ENCODE assay signal across 8 mouse cellular contexts in the genomic region with DNA sequence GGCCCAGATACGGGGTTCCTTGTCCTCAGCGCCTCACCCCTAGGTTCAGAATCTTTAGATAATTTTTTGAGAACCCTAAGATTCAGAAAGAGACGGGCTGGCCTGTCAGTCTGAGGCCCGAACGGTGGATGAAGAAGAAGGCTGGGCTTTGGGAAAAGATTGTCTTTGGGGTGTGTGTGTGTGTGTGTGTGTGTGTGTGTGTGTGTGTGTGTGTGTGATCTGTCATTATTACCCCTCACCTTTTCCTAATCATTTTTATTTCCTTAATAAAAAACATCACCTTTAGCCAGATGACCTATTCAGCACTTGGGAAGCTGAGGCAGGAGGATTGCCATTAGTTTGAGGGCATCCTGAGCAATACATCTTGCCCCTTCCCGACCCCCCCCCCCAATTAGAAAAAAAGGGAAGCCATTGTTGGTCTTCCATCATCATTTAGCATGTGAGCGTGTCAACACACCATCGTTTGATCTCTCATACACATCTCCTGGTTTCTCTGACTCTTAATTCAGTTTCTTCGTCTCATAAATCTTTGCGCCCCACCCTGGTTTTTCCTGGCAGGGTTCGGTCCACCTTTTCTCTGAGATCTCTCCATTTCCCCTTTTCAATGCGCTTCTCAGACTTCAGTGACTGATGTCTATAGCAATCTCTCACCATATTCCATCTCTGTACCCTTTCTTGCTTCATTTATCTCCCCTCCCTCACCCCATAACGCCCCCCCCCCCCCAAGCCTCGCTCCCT. TPM values are rescaled to one million over a fixed set of nuclear protein-coding genes. Genes with fewer than 3 reads are reported as not detected.
DNase-seq lines count a peak whose midpoint lies in the region; ATAC-seq and TF ChIP-seq lines count a peak whose summit lies in the region.

No protein-coding gene starts in this region.

- 15% methylated on average over 14 of the region's 14 CpGs for WGBS in intestine, embryonic 15.5 days
- WGBS in neural tube, embryonic 12.5 days, result 21% methylated on average over 13 of the region's 14 CpGs

- intact Hi-C loops in left cerebral cortex, adult 2 months (cut with DNase I), result loop anchor here (1.0 to 5.0 kb wide), 2 partner anchors 12 to 168 kb away; a partner anchor contains a TSS

- no peaks in the 10 kb centered on the region for H3K27me3 ChIP-seq in intestine, embryonic 15.5 days (replicated peaks)
- no peaks in the 10 kb centered on the region for H3K27me3 ChIP-seq in neural tube, embryonic 12.5 days (replicated peaks)

- peak; percentile 42; the same call in 1 of the 2 replicates for TF ChIP-seq POLR2A in embryonic fibroblast, embryonic 13.5 days (IDR thresholded peaks at IDR 0.05; ENCODE audit: low read depth, low read length)

- peaks cover 4% of the 10 kb centered on the region for H3K4me1 ChIP-seq in embryonic fibroblast, embryonic 13.5 days (ENCODE audit: control insufficient read depth, insufficient read depth, low read length)
- H3K4me1 ChIP-seq in intestine, embryonic 15.5 days (replicated peaks), result peaks cover 46% of the 10 kb centered on the region
- H3K4me1 ChIP-seq in neural tube, embryonic 12.5 days, result peaks cover 44% of the 10 kb centered on the region

- DNase-seq in left cerebral cortex, adult 2 months (ENCODE audit: extremely low spot score in 1 of 2, low spot score in 2 of 2), result no peak
- no peak for DNase-seq in left cerebral cortex, adult 18-20 months (ENCODE audit: low spot score in 2 of 2)
- DNase-seq in frontal cortex, postnatal 14 days (ENCODE audit: low spot score in 2 of 2), result no peak
- DNase-seq in frontal cortex, postnatal 10 days (ENCODE audit: low spot score in 2 of 2), result no peak
- DNase-seq in Muller cell, postnatal 12 days (ENCODE audit: inconsistent ontology term), result no peak

- no peak overlapping the region; the same call in 1 of the 2 replicates for H3K9ac ChIP-seq in intestine, embryonic 15.5 days
- H3K9ac ChIP-seq in neural tube, embryonic 12.5 days, result peak overlapping the region; percentile 100

- H3K4me3 ChIP-seq in left cerebral cortex, adult 2 months, result peak overlapping the region; percentile 89
- H3K4me3 ChIP-seq in embryonic fibroblast, embryonic 13.5 days (ENCODE audit: insufficient read depth, low read length), result no peak overlapping the region
- H3K4me3 ChIP-seq in intestine, embryonic 15.5 days (replicated peaks), result peak overlapping the region; percentile 97
- H3K4me3 ChIP-seq in neural tube, embryonic 12.5 days, result peak overlapping the region; percentile 94; the same call in 1 of the 2 replicates

- no peak for TF ChIP-seq CTCF in left cerebral cortex, adult 2 months (IDR thresholded peaks at IDR 0.05)
- TF ChIP-seq CTCF in embryonic fibroblast, embryonic 13.5 days (IDR thresholded peaks at IDR 0.05; ENCODE audit: borderline replicate concordance, insufficient read depth, low read length), result no peak

- H3K36me3 ChIP-seq in intestine, embryonic 15.5 days, result peaks cover 6% of the 10 kb centered on the region
- H3K36me3 ChIP-seq in neural tube, embryonic 12.5 days, result peaks cover 9% of the 10 kb centered on the region

- ATAC-seq in intestine, embryonic 15.5 days, result no peak
- ATAC-seq in neural tube, embryonic 12.5 days (ENCODE audit: low FRiP score, low read depth), result no peak

- H3K27ac ChIP-seq in left cerebral cortex, adult 2 months, result peak overlapping the region; percentile 96
- H3K27ac ChIP-seq in embryonic fibroblast, embryonic 13.5 days (ENCODE audit: insufficient read depth, low read length), result peak overlapping the region; percentile 94
- peak overlapping the region; percentile 99 for H3K27ac ChIP-seq in intestine, embryonic 15.5 days
- peak overlapping the region; percentile 95 for H3K27ac ChIP-seq in neural tube, embryonic 12.5 days

- H3K4me2 ChIP-seq in intestine, embryonic 15.5 days (replicated peaks), result peak overlapping the region; percentile 89
- peak overlapping the region; percentile 96 for H3K4me2 ChIP-seq in neural tube, embryonic 12.5 days (replicated peaks)

- no peaks in the 10 kb centered on the region for H3K9me3 ChIP-seq in intestine, embryonic 15.5 days
- H3K9me3 ChIP-seq in neural tube, embryonic 12.5 days, result no peaks in the 10 kb centered on the region

RNA-seq across cellular contexts. Expression of a gene that starts 0.8 kb away (rescaled TPM):
- total RNA-seq in left cerebral cortex, adult 2 months (2021), result 100 to 1,000 TPM; 845 to 926 TPM
- total RNA-seq in left cerebral cortex, adult 18-20 months (2021), result 100 to 1,000 TPM; 895 to 902 TPM
- 602 and 622 TPM in 2 replicates for polyA plus RNA-seq in embryonic fibroblast, embryonic 13.5 days (2011; ENCODE audit: insufficient read length, low read depth, missing spikeins)
- 241 and 282 TPM in 2 replicates for polyA plus RNA-seq in intestine, embryonic 15.5 days (2015; fragmentation: Nextera tagmentation; extraction: Ambion mirVana)
- 718 and 773 TPM in 2 replicates for polyA plus RNA-seq in neural tube, embryonic 12.5 days (2016; fragmentation: Nextera tagmentation; extraction: Ambion mirVana)

RNA-seq across cellular contexts. Expression of a gene that starts 7.6 kb away (rescaled TPM):
- 1 to 10 TPM; 2.1 to 3.1 TPM for total RNA-seq in left cerebral cortex, adult 2 months (2021)
- total RNA-seq in left cerebral cortex, adult 18-20 months (2021), result 1 to 10 TPM; 2.6 to 3.2 TPM
- 1.2 TPM in 2 replicates for polyA plus RNA-seq in embryonic fibroblast, embryonic 13.5 days (2011; ENCODE audit: insufficient read length, low read depth, missing spikeins)
- polyA plus RNA-seq in intestine, embryonic 15.5 days (2015; fragmentation: Nextera tagmentation; extraction: Ambion mirVana), result 2.2 and 2.9 TPM in 2 replicates
- polyA plus RNA-seq in neural tube, embryonic 12.5 days (2016; fragmentation: Nextera tagmentation; extraction: Ambion mirVana), result 1.8 and 2.2 TPM in 2 replicates

RNA-seq across cellular contexts. Expression of a gene that starts 12.1 kb away (rescaled TPM):
- total RNA-seq in left cerebral cortex, adult 2 months (2021), result 100 to 1,000 TPM; 617 to 624 TPM
- 100 to 1,000 TPM; 626 to 639 TPM for total RNA-seq in left cerebral cortex, adult 18-20 months (2021)
- 250 and 255 TPM in 2 replicates for polyA plus RNA-seq in embryonic fibroblast, embryonic 13.5 days (2011; ENCODE audit: insufficient read length, low read depth, missing spikeins)
- 336 and 340 TPM in 2 replicates for polyA plus RNA-seq in intestine, embryonic 15.5 days (2015; fragmentation: Nextera tagmentation; extraction: Ambion mirVana)
- polyA plus RNA-seq in neural tube, embryonic 12.5 days (2016; fragmentation: Nextera tagmentation; extraction: Ambion mirVana), result 546 and 556 TPM in 2 replicates

RNA-seq across cellular contexts. Expression of a gene that starts 31.0 kb away (rescaled TPM):
- 1 to 10 TPM; 2.0 to 4.6 TPM for total RNA-seq in left cerebral cortex, adult 2 months (2021)
- 1 to 10 TPM; 4.2 to 8.6 TPM for total RNA-seq in left cerebral cortex, adult 18-20 months (2021)
- polyA plus RNA-seq in embryonic fibroblast, embryonic 13.5 days (2011; ENCODE audit: insufficient read length, low read depth, missing spikeins), result not detected in 2 replicates
- 0.40 and 0.48 TPM in 2 replicates for polyA plus RNA-seq in intestine, embryonic 15.5 days (2015; fragmentation: Nextera tagmentation; extraction: Ambion mirVana)
- 0.06 TPM in 1 of 2 replicates, not detected in the other for polyA plus RNA-seq in neural tube, embryonic 12.5 days (2016; fragmentation: Nextera tagmentation; extraction: Ambion mirVana)

RNA-seq across cellular contexts. Expression of a gene that starts 46.3 kb away (rescaled TPM):
- 100 to 1,000 TPM; 148 to 156 TPM for total RNA-seq in left cerebral cortex, adult 2 months (2021)
- total RNA-seq in left cerebral cortex, adult 18-20 months (2021), result 100 to 1,000 TPM; 168 TPM
- 77.4 and 94.3 TPM in 2 replicates for polyA plus RNA-seq in embryonic fibroblast, embryonic 13.5 days (2011; ENCODE audit: insufficient read length, low read depth, missing spikeins)
- polyA plus RNA-seq in intestine, embryonic 15.5 days (2015; fragmentation: Nextera tagmentation; extraction: Ambion mirVana), result 159 and 170 TPM in 2 replicates
- polyA plus RNA-seq in neural tube, embryonic 12.5 days (2016; fragmentation: Nextera tagmentation; extraction: Ambion mirVana), result 91.5 and 99.8 TPM in 2 replicates
